In genomic region chr9:40780892-40781725, GRCm38 (mm10) we compare ENCODE assay signal across 9 mouse cellular contexts. TPM values are rescaled to one million over a fixed set of nuclear protein-coding genes. Genes with fewer than 3 reads are reported as not detected.
DNase-seq lines count a peak whose midpoint lies in the region; ATAC-seq and TF ChIP-seq lines count a peak whose summit lies in the region.
"Had no signal": no experiment of that assay in that cellular context is flagged by ENCODE, and none has a peak within 500 bp of the region (broad histone marks: within the 10 kb centered on the region; RNA-seq: fewer than 3 reads in every experiment).

No protein-coding gene starts in this region.

- H3K36me3 ChIP-seq in heart, embryonic 10.5 days = 0 out of 2 replicates have a peak, but pooled peaks cover 4% of the 10 kb centered on the region
- peaks cover 7% of the 10 kb centered on the region; the same call in 1 of the 2 replicates for H3K36me3 ChIP-seq in midbrain, embryonic 13.5 days
- H3K36me3 ChIP-seq in midbrain, postnatal 0 days (ENCODE audit: insufficient read depth, low read length) = peaks cover 4% of the 10 kb centered on the region; the same call in 1 of the 2 replicates
- no peaks in the 10 kb centered on the region for H3K36me3 ChIP-seq in kidney, postnatal 0 days (ENCODE audit: insufficient read depth, low read length)

- peak overlapping the region; percentile 83 for H3K27ac ChIP-seq in heart, embryonic 10.5 days
- H3K27ac ChIP-seq in midbrain, embryonic 13.5 days = peak overlapping the region; percentile 25
- no peak overlapping the region for H3K27ac ChIP-seq in midbrain, postnatal 0 days (ENCODE audit: low read depth, low read length)
- peak overlapping the region; percentile 50 for H3K27ac ChIP-seq in kidney, postnatal 0 days
- H3K27ac ChIP-seq: liver, embryonic 14.5 days had no signal

- peaks cover 31% of the 10 kb centered on the region for H3K4me1 ChIP-seq in heart, embryonic 10.5 days
- peaks cover 38% of the 10 kb centered on the region for H3K4me1 ChIP-seq in midbrain, embryonic 13.5 days (replicated peaks)
- 0 out of 2 replicates have a peak, but pooled peaks cover 9% of the 10 kb centered on the region for H3K4me1 ChIP-seq in midbrain, postnatal 0 days (ENCODE audit: insufficient read depth, low read length)
- peaks cover 4% of the 10 kb centered on the region; the same call in 1 of the 2 replicates for H3K4me1 ChIP-seq in kidney, postnatal 0 days (replicated peaks; ENCODE audit: insufficient read depth, low read length)

- H3K9ac ChIP-seq in midbrain, embryonic 13.5 days (replicated peaks) = no peak overlapping the region
- H3K9ac ChIP-seq in midbrain, postnatal 0 days (replicated peaks; ENCODE audit: low read length, poor library complexity, severe bottlenecking) = no peak overlapping the region
- H3K9ac ChIP-seq in kidney, postnatal 0 days (ENCODE audit: low read depth, low read length) = no peak overlapping the region
- H3K9ac ChIP-seq: liver, embryonic 14.5 days had no signal

- H3K9me3 ChIP-seq in heart, embryonic 10.5 days = no peaks in the 10 kb centered on the region
- H3K9me3 ChIP-seq in midbrain, embryonic 13.5 days = no peaks in the 10 kb centered on the region
- no peaks in the 10 kb centered on the region for H3K9me3 ChIP-seq in midbrain, postnatal 0 days (ENCODE audit: low read length)
- no peaks in the 10 kb centered on the region for H3K9me3 ChIP-seq in kidney, postnatal 0 days (replicated peaks; ENCODE audit: low read length)

- 69% methylated on average over 11 of the region's 11 CpGs for WGBS in heart, embryonic 10.5 days
- 67% methylated on average over 11 of the region's 11 CpGs for WGBS in midbrain, embryonic 13.5 days
- WGBS in midbrain, postnatal 0 days = 59% methylated on average over 11 of the region's 11 CpGs
- WGBS in kidney, postnatal 0 days = 75% methylated on average over 11 of the region's 11 CpGs

- no peak for DNase-seq in heart, embryonic 10.5 days (ENCODE audit: low spot score)
- no peak for DNase-seq in heart, adult 8-10 months (ENCODE audit: low spot score)
- DNase-seq in midbrain, postnatal 0 days (ENCODE audit: low spot score) = no peak
- DNase-seq in kidney, postnatal 0 days (ENCODE audit: low spot score) = peak; percentile 70
- DNase-seq in MN1 (ENCODE audit: low spot score) = no peak
- DNase-seq in frontal cortex, postnatal 25 days (ENCODE audit: low spot score in 2 of 2) = no peak

- no peak for TF ChIP-seq CTCF in midbrain, postnatal 0 days (IDR thresholded peaks at IDR 0.05)
- no peak for TF ChIP-seq CTCF in kidney, postnatal 0 days (IDR thresholded peaks at IDR 0.05; ENCODE audit: low read depth)

- no peaks in the 10 kb centered on the region for H3K27me3 ChIP-seq in heart, embryonic 10.5 days (ENCODE audit: insufficient read depth, poor library complexity, severe bottlenecking)
- no peaks in the 10 kb centered on the region for H3K27me3 ChIP-seq in midbrain, embryonic 13.5 days
- no peaks in the 10 kb centered on the region for H3K27me3 ChIP-seq in midbrain, postnatal 0 days (ENCODE audit: insufficient read depth, low read length)
- H3K27me3 ChIP-seq in kidney, postnatal 0 days (ENCODE audit: insufficient read depth, low read length) = no peaks in the 10 kb centered on the region

- H3K4me3 ChIP-seq in heart, embryonic 10.5 days = no peak overlapping the region
- no peak overlapping the region for H3K4me3 ChIP-seq in midbrain, embryonic 13.5 days (replicated peaks)
- H3K4me3 ChIP-seq in midbrain, postnatal 0 days (ENCODE audit: low read depth, low read length) = no peak overlapping the region
- H3K4me3 ChIP-seq in kidney, postnatal 0 days (replicated peaks; ENCODE audit: low read depth, low read length) = no peak overlapping the region

- no peak overlapping the region for H3K4me2 ChIP-seq in midbrain, embryonic 13.5 days (replicated peaks)
- H3K4me2 ChIP-seq in midbrain, postnatal 0 days (ENCODE audit: low read depth, low read length, poor library complexity, severe bottlenecking) = no peak overlapping the region
- H3K4me2 ChIP-seq in kidney, postnatal 0 days (ENCODE audit: low read length) = no peak overlapping the region

- no peak for ATAC-seq in midbrain, embryonic 13.5 days
- no peak for ATAC-seq in midbrain, postnatal 0 days (ENCODE audit: low FRiP score)
- ATAC-seq in kidney, postnatal 0 days (replicated peaks; ENCODE audit: low FRiP score, low read depth) = no peak
- ATAC-seq in monocyte, adult 5-6 weeks (replicated peaks; ENCODE audit: insufficient number of reproducible peaks, low FRiP score, low TSS enrichment, poor library complexity, severe bottlenecking) = no peak

RNA-seq across cellular contexts. Expression of gene Hspa8, which starts 19.7 kb away (rescaled TPM):
- 2,804 and 3,368 TPM in 2 replicates for polyA plus RNA-seq in heart, embryonic 10.5 days (2016; fragmentation: Nextera tagmentation; extraction: Ambion mirVana)
- total RNA-seq in heart, adult 8-10 months (2022) = 1,000 to 10,000 TPM; 1,176 to 1,889 (median 1,438) TPM
- 2,863 and 3,076 TPM in 2 replicates for polyA plus RNA-seq in midbrain, embryonic 13.5 days (2015; fragmentation: Nextera tagmentation; extraction: Ambion mirVana)
- 3,665 and 4,346 TPM in 2 replicates for total RNA-seq in midbrain, postnatal 0 days (2014; rRNA removed)
- 2,467 and 2,499 TPM in 2 replicates for polyA plus RNA-seq in midbrain, postnatal 0 days (2015; fragmentation: Nextera tagmentation; extraction: Ambion mirVana)
- 1,937 and 2,022 TPM in 2 replicates for polyA plus RNA-seq in kidney, postnatal 0 days (2015; fragmentation: Nextera tagmentation; extraction: Ambion mirVana)
- 2,780 to 3,802 TPM (median 3,103 TPM) in 3 replicates for total RNA-seq in monocyte, adult 5-6 weeks (2017)
